Mouse (Mus musculus): ENCODE results near the gene Mlec. TPM values are rescaled to one million over a fixed set of nuclear protein-coding genes. Genes with fewer than 3 reads are reported as not detected.
"Not testable (repeated sequence)": the region's sequence is repeated elsewhere in the genome, so short reads cannot be mapped to it uniquely, and the experiment has no call there.

The Mlec gene
- polyA plus RNA-seq, 1 experiment from 2014 or later: 71.6 TPM

- Histone ChIP-seq H3K4me2 (ENCODE audit: low read length) (no peak overlapping the region), H3K27ac (ENCODE audit: low read depth) (no peak overlapping the region), H3K36me3 (ENCODE audit: control insufficient read depth, insufficient read depth, low read length) (peaks cover 74% of the 10 kb centered on the region), H3K9ac (ENCODE audit: low read length) (no peak overlapping the region), H3K27me3 (replicated peaks; ENCODE audit: control insufficient read depth, insufficient read depth, low read length) (no peaks in the 10 kb centered on the region), H3K4me1 (replicated peaks; ENCODE audit: control insufficient read depth, insufficient read depth, low read length) (peaks cover 9% of the 10 kb centered on the region), H3K9me3 (ENCODE audit: control insufficient read depth, low read length) (no peaks in the 10 kb centered on the region), H3K4me3 (ENCODE audit: low read depth, low read length) (no peak overlapping the region)
- ATAC-seq (replicated peaks; ENCODE audit: low FRiP score, low TSS enrichment, low read depth) (no peak), DNase-seq (ENCODE audit: low spot score) (no peak)
- WGBS: 93% methylated on average over 14 of the region's 14 CpGs
Measured at GRCm38 (mm10) chr5:115149675-115150459, 8.1 kb downstream of the Mlec start.

- DNase-seq (ENCODE audit: low spot score); H3K4me3 ChIP-seq (ENCODE audit: low read depth, low read length); H3K27me3 ChIP-seq (replicated peaks; ENCODE audit: control insufficient read depth, insufficient read depth, low read length); H3K9ac ChIP-seq (ENCODE audit: low read length); H3K9me3 ChIP-seq (ENCODE audit: control insufficient read depth, low read length); H3K4me1 ChIP-seq (replicated peaks; ENCODE audit: control insufficient read depth, insufficient read depth, low read length); H3K4me2 ChIP-seq (ENCODE audit: low read length); ATAC-seq (replicated peaks; ENCODE audit: low FRiP score, low TSS enrichment, low read depth); H3K27ac ChIP-seq (ENCODE audit: low read depth): not testable (repeated sequence)
- no CpG with 5 or more reads among the region's 1 CpGs for WGBS
- peaks cover 84% of the 10 kb centered on the region for H3K36me3 ChIP-seq (ENCODE audit: control insufficient read depth, insufficient read depth, low read length)
Measured at GRCm38 (mm10) chr5:115148872-115149271, 9.1 kb downstream of the Mlec start.

DNA sequence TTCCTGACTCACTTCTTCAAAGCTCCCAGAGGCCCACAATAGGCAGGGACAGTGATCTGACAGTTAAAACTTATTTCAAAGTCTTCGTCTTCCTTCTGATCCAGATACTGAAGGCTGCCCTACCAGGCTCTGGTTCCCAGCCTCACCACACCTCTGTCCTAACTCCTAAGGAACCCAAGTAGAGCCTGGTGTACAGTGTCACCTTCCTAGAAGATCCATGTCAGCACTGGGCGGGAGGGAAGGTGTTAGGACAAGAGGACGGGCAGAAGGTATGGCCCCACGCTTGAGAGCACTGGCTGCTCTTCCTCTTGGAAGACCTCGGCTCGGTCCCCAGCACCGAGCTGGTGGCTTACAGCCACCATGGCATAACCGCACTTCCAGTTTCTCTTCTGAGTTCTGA is 9.6 kb downstream of the Mlec start:
- H3K9ac ChIP-seq (ENCODE audit: low read length): no peak overlapping the region
- H3K9me3 ChIP-seq (ENCODE audit: control insufficient read depth, low read length): no peaks in the 10 kb centered on the region
- H3K27ac ChIP-seq (ENCODE audit: low read depth): no peak overlapping the region
- no peaks in the 10 kb centered on the region for H3K4me1 ChIP-seq (replicated peaks; ENCODE audit: control insufficient read depth, insufficient read depth, low read length)
- ATAC-seq (replicated peaks; ENCODE audit: low FRiP score, low TSS enrichment, low read depth): no peak
- H3K27me3 ChIP-seq (replicated peaks; ENCODE audit: control insufficient read depth, insufficient read depth, low read length): no peaks in the 10 kb centered on the region
- no peak for DNase-seq (ENCODE audit: low spot score)
- 91% methylated on average over 8 of the region's 8 CpGs for WGBS
- no peak overlapping the region for H3K4me3 ChIP-seq (ENCODE audit: low read depth, low read length)
- no peak overlapping the region for H3K4me2 ChIP-seq (ENCODE audit: low read length)
- peaks cover 81% of the 10 kb centered on the region for H3K36me3 ChIP-seq (ENCODE audit: control insufficient read depth, insufficient read depth, low read length)

GRCm38 (mm10) chr5:115147388-115147787 is 10.6 kb downstream of the Mlec start:
- no peak for ATAC-seq (replicated peaks; ENCODE audit: low FRiP score, low TSS enrichment, low read depth)
- peaks cover 79% of the 10 kb centered on the region for H3K36me3 ChIP-seq (ENCODE audit: control insufficient read depth, insufficient read depth, low read length)

GRCm38 (mm10) chr5:115146747-115147130 is 11.2 kb downstream of the Mlec start:
- H3K27me3 ChIP-seq (replicated peaks; ENCODE audit: control insufficient read depth, insufficient read depth, low read length): no peaks in the 10 kb centered on the region
- H3K27ac ChIP-seq (ENCODE audit: low read depth): no peak overlapping the region
- no peak overlapping the region for H3K9ac ChIP-seq (ENCODE audit: low read length)
- peaks cover 76% of the 10 kb centered on the region for H3K36me3 ChIP-seq (ENCODE audit: control insufficient read depth, insufficient read depth, low read length)
- no peaks in the 10 kb centered on the region for H3K9me3 ChIP-seq (ENCODE audit: control insufficient read depth, low read length)
- no peak overlapping the region for H3K4me2 ChIP-seq (ENCODE audit: low read length)
- H3K4me1 ChIP-seq (replicated peaks; ENCODE audit: control insufficient read depth, insufficient read depth, low read length): no peaks in the 10 kb centered on the region
- ATAC-seq (replicated peaks; ENCODE audit: low FRiP score, low TSS enrichment, low read depth) (no peak), DNase-seq (ENCODE audit: low spot score) (no peak)
- no peak overlapping the region for H3K4me3 ChIP-seq (ENCODE audit: low read depth, low read length)

More at GRCm38 (mm10) chr5:115147388-115147787, 10.6 kb downstream of the Mlec start:
- Histone ChIP-seq H3K4me3 (ENCODE audit: low read depth, low read length) (no peak overlapping the region), H3K27me3 (replicated peaks; ENCODE audit: control insufficient read depth, insufficient read depth, low read length) (no peaks in the 10 kb centered on the region), H3K4me1 (replicated peaks; ENCODE audit: control insufficient read depth, insufficient read depth, low read length) (no peaks in the 10 kb centered on the region), H3K9me3 (ENCODE audit: control insufficient read depth, low read length) (no peaks in the 10 kb centered on the region), H3K9ac (ENCODE audit: low read length) (no peak overlapping the region), H3K27ac (ENCODE audit: low read depth) (no peak overlapping the region), H3K4me2 (ENCODE audit: low read length) (no peak overlapping the region)
- WGBS: 72% methylated on average over 3 of the region's 3 CpGs
- DNase-seq (ENCODE audit: low spot score): no peak

GRCm38 (mm10) chr5:115145976-115146746 is 11.8 kb downstream of the Mlec start:
- 86% methylated on average over 6 of the region's 6 CpGs for WGBS
- ATAC-seq (replicated peaks; ENCODE audit: low FRiP score, low TSS enrichment, low read depth) (no peak), DNase-seq (ENCODE audit: low spot score) (no peak)
- no peaks in the 10 kb centered on the region for H3K27me3 ChIP-seq (replicated peaks; ENCODE audit: control insufficient read depth, insufficient read depth, low read length)
- H3K9me3 ChIP-seq (ENCODE audit: control insufficient read depth, low read length): no peaks in the 10 kb centered on the region
- H3K27ac ChIP-seq (ENCODE audit: low read depth): no peak overlapping the region
- no peak overlapping the region for H3K9ac ChIP-seq (ENCODE audit: low read length)
- H3K36me3 ChIP-seq (ENCODE audit: control insufficient read depth, insufficient read depth, low read length): peaks cover 76% of the 10 kb centered on the region
- no peak overlapping the region for H3K4me2 ChIP-seq (ENCODE audit: low read length)
- no peaks in the 10 kb centered on the region for H3K4me1 ChIP-seq (replicated peaks; ENCODE audit: control insufficient read depth, insufficient read depth, low read length)
- no peak overlapping the region for H3K4me3 ChIP-seq (ENCODE audit: low read depth, low read length)

DNA sequence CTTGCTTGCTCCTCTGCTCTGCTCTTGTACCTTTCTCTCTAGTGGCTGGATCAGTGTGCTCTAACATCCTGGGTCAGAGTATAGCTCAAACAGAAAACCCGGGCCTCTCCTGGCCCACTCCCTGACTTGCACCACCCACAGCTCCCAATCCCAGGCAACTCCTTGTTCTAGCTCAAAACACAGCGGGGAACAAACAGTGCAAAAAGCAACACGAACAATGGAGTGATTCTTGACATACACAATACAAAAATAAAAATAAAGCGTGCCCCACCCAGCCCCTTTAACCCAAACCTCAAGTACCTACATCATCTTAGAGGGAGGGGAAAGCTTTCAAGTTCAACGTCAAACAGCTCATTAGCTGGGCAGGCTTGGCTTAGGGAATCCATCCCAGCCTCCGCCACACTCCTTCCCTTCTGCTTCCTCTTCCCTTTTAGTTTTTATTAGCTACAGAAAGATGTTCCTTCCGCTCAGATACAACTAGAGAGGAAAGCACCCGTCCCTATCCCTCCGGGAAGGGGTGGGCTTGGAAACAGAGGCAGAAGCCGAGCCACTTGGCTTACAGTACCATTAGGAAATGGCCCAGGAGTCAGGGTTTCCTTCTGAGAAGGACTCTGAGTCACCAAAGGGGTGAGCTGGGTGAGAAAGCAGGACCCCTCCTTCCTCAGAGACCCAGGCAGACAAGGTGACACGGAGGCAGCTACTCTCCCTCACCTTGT is 12.6 kb downstream of the Mlec start:
- Histone ChIP-seq H3K27ac (ENCODE audit: low read depth) (no peak overlapping the region), H3K9me3 (ENCODE audit: control insufficient read depth, low read length) (no peaks in the 10 kb centered on the region), H3K27me3 (replicated peaks; ENCODE audit: control insufficient read depth, insufficient read depth, low read length) (no peaks in the 10 kb centered on the region), H3K4me3 (ENCODE audit: low read depth, low read length) (no peak overlapping the region), H3K4me2 (ENCODE audit: low read length) (no peak overlapping the region), H3K4me1 (replicated peaks; ENCODE audit: control insufficient read depth, insufficient read depth, low read length) (no peaks in the 10 kb centered on the region), H3K36me3 (ENCODE audit: control insufficient read depth, insufficient read depth, low read length) (peaks cover 69% of the 10 kb centered on the region), H3K9ac (ENCODE audit: low read length) (no peak overlapping the region)
- 78% methylated on average over 11 of the region's 11 CpGs for WGBS
- DNase-seq (ENCODE audit: low spot score) (no peak), ATAC-seq (replicated peaks; ENCODE audit: low FRiP score, low TSS enrichment, low read depth) (no peak)

DNA sequence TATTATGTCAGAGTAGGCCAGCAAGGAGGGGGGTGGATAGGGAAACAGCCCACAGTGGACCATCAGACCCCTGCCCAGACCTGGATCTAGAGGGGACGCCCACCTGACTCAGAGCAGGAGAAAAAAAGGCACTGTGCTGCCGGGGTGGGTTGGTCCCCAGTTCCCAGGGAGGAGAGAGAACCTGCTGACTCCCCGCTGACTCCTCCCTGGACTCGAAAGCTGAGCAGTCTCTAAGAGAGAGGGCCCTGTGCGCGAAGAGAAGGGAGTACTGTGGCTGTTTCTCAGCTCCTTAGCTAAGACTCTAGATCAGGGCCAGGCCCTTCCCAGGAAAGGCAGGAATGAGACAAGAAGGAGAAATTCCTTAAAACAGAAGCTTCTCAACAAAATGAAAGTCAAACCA is 13.5 kb downstream of the Mlec start:
- no peak for ATAC-seq (replicated peaks; ENCODE audit: low FRiP score, low TSS enrichment, low read depth)

More for the DNA sequence above, 13.5 kb downstream of the Mlec start:
- Histone ChIP-seq H3K4me2 (ENCODE audit: low read length) (no peak overlapping the region), H3K4me1 (replicated peaks; ENCODE audit: control insufficient read depth, insufficient read depth, low read length) (no peaks in the 10 kb centered on the region), H3K9ac (ENCODE audit: low read length) (no peak overlapping the region), H3K27me3 (replicated peaks; ENCODE audit: control insufficient read depth, insufficient read depth, low read length) (no peaks in the 10 kb centered on the region), H3K36me3 (ENCODE audit: control insufficient read depth, insufficient read depth, low read length) (peaks cover 60% of the 10 kb centered on the region), H3K27ac (ENCODE audit: low read depth) (no peak overlapping the region), H3K9me3 (ENCODE audit: control insufficient read depth, low read length) (no peaks in the 10 kb centered on the region), H3K4me3 (ENCODE audit: low read depth, low read length) (no peak overlapping the region)
- DNase-seq (ENCODE audit: low spot score): no peak
- WGBS: 65% methylated on average over 6 of the region's 6 CpGs

Data from intestine, embryonic 14.5 days (tissue).